Mouse (Mus musculus) mouse trophoblast stem cell (cell line): ENCODE measurements at regions not wholly inside any gene's neighbourhood (a gene's known extent, or its start where the extent isn't known, plus 50 kb on each side); places are given as distances from the start of the nearest gene placed in this dataset.
"Not testable (repeated sequence)": the region's sequence is repeated elsewhere in the genome, so short reads cannot be mapped to it uniquely, and the experiment has no call there.

ENCODE experiments used
- in situ Hi-C, 2 experiments: fragments of 300-500 bp; cut with MseI, MboI; formaldehyde crosslinking; loops; 2 replicates in 1 of 2; 3 replicates in 1 of 2; pipeline ENCODE4 v1.15.1; 2025

DNA sequence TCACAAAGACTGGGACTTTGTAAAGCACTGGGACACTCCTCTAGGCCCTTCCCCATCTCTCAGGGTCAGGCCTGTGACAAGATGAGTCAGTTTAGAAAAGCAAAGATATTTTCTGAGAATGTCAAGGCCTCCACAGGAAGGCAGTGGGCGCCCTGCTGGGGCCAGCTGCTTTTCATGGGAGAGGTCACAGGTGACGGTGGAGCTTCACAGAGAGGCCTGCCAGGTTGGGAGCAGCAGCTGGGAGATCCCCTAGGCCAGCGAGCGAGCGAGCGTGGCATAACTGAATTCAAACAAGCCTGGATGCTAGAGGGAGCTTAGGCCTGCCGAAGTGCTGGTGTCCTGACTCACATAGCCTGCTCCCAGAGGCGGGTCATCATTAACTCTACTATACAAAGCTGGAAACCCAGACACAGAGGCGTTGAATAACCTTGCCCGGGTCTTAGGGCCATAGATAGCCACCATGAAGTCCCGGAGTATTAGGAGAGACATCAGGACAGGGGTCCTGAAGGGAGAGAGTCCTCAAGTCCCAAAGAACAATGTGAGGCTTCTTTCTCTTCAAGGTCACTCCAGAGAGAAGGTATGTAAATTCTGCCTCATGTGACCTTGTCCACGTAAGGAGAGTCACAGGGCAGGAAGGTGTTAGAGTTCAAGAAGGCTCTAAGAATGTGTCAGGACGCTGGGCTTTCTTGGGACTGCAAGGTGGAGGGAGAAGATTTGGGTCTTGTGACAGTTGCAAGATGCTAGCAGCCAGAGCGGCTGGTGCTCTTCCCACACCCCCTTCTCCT lies 174.3 kb upstream of the Sulf2 start:
- in situ Hi-C loops, result no loop called here

DNA sequence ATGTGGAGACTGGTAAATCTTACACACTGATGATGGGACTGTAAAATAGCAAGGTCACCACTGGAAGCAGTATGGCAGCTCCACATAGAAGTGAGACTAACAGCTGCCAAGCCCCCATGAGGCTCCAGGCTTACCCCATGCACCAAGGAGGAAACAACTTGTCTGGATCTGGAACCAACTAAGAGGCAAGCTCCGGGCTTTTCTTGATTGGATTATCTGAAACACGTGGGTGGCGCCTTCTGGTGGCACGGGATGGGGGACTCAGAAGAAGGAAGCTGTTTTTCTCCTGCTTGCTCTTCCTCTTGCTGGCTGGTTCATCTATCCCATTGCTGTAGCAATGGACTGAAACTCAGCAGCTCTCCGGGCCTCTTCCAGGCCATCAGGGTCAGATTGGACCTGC lies 171.5 kb upstream of the Sulf2 start:
- in situ Hi-C loops, result no loop called here

DNA sequence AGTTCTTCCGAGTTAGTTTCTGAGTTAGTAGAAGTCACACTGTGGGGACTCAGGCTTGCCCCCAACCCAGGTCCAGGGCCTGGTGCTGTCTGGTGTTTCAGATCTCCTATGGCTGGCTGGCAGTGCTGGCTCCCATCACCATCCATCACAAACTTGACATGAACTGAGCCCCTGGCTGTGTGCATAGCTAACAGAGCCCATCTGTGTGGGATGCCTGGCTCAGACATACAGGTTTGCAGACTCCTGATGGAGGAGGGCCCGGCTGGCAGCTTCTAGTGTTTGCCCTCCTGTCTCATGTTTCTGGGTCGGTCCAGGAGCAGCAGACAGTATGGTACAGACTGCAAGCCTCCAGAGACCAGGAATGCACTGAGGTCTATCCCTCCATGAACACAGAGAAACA lies 169.5 kb upstream of the Sulf2 start:
- in situ Hi-C loops, result no loop called here

DNA sequence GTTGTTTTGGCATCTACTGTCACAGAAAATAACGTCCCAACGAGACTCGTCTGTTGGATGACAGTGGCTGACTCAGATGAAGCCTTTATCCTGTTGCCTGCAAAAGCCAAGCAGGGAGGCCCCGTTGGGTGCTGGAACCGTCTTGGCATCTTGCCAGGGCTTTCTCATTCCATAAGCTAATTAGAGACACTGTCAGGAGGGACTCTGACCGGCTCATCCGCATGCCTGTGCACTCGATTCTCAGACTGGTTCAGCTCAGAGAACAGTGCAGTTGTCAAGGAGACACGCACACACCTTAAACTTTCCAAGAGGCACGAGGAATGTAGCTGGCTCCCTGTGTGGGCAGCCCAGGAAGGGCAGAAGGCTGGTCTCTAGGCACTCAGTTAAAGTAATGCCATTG lies 169.0 kb upstream of the Sulf2 start:
- in situ Hi-C loops, result no loop called here

DNA sequence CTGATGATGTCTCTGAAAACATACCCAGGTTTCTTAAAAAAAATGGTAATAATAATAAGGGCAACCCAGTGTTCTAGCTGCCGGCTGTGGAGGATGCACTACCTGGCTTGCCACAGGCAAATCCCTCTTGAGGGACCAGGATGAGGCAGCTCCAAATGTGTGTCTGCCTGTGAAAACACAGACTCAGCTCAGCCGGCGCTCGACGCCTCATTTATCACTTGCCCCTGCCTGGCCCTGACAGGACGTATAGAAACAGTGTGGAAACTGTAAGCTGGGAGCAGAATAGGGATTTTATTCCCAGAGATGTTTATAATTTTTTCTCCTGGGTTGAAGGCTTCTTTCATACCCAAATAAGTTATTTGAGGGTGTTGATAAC lies 167.2 kb upstream of the Sulf2 start:
- in situ Hi-C loops, result no loop called here

DNA sequence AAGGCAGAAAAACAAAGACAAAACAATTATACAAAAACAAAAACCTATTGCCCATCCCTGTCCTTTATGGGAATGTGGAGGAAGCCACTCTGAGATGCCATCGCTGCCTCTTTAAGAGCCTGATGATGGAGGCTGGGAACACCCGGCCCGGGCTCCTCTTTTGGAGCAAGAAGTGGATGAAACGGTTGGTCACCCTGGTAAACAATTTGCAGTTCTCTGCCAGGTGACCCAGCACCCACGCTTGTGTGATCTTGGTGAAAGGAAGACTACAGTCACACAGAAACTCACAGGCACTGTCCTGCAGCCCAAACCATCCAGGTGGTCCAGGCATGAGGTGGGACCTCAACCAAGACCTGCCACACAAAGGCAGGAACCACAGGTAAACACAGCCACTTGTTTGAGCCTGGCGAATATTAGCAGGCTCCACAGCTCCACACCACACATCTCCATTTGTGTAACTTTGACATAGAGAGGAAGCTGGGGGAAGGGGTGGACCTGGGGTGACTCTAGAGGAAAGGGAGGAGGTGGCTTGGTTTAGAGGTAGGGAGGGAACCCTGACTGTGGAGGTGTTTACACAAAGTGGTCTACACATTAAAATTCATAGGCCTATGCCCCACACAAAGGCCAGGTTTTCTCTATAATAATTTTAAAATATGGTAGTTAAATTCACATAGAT lies 166.7 kb upstream of the Sulf2 start:
- in situ Hi-C loops, result no loop called here

DNA sequence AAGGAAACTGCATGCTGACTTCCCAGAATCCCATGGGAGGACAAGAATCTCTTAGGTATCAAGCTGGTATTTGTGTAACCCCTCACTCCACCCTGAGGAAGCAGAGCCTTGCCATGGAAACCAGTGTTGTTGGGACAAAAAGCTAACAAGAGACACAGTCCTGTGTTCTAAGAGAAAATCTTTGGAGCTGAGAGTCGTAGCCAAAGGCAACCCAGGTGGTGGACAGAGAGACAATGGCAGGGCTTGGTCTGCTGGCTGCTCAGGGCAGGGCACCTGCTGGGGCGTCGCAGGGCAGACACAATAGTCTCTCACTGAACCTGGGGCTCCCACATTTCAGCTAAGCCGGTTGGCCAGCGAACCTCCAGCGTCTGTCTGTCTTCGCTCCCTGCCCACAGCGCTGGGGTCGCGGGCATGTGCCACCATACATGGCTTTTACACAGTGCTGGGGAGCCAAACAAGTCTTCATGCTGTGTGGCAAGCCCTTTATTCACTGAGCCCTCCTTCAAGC lies 161.0 kb upstream of the Sulf2 start:
- in situ Hi-C loops, result no loop called here

DNA sequence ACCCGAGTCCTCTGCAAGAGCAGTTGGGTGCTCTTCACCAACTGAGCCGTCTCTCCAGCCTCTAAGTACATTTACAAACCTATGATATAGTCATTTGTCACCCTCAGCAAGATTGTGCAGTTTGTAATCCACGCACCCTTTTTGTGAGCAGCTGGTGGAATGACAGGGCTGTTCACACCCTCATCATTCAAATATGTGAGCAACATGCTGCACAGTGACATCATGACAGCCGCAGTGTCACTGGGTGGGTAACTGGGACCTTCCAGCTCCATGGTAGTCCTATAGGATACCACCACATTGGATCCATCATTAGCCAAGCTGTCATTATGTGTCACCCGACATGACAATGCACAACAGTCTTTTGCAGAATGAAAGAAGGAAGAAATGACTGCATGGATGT lies 155.0 kb upstream of the Sulf2 start:
- in situ Hi-C loops, result no loop called here

DNA sequence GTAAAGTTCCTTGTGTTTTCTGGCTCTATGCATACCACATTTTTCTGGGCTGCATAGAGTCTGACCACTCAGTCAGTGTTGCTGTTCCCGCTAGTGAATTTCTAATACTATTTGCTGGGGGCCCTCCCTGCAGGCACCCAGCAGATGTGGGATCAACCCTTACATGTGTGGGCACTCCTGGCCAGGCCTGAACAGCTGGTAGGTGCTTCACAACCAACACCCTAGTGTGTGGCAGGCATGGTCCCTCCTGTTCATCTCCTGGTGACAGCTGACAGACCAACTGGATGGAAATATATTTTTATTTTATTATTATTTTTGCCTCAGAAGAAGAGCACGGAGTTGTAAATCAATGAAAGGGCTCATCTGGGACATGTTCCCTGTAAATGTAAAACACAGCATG lies 154.4 kb upstream of the Sulf2 start:
- in situ Hi-C loops, result no loop called here

DNA sequence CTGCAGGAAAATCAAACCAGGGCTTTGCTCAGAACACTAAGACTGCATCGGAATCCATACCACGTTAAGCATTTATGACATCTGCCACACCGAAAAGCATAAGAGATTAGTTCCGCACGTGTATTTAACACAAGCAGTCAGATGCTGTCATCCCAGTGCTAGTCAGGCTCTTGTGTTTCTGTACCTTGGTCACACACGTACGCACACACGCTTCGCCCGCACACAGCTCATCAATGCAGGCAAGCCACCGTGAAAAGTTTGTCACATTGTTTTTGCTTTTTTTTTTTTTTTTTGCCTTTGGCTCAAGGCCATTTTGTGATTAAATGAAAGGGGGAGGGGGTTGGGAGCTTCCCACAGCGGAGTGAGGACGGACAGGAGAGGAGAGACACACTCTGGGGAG lies 152.1 kb upstream of the Sulf2 start:
- in situ Hi-C loops, result no loop called here

DNA sequence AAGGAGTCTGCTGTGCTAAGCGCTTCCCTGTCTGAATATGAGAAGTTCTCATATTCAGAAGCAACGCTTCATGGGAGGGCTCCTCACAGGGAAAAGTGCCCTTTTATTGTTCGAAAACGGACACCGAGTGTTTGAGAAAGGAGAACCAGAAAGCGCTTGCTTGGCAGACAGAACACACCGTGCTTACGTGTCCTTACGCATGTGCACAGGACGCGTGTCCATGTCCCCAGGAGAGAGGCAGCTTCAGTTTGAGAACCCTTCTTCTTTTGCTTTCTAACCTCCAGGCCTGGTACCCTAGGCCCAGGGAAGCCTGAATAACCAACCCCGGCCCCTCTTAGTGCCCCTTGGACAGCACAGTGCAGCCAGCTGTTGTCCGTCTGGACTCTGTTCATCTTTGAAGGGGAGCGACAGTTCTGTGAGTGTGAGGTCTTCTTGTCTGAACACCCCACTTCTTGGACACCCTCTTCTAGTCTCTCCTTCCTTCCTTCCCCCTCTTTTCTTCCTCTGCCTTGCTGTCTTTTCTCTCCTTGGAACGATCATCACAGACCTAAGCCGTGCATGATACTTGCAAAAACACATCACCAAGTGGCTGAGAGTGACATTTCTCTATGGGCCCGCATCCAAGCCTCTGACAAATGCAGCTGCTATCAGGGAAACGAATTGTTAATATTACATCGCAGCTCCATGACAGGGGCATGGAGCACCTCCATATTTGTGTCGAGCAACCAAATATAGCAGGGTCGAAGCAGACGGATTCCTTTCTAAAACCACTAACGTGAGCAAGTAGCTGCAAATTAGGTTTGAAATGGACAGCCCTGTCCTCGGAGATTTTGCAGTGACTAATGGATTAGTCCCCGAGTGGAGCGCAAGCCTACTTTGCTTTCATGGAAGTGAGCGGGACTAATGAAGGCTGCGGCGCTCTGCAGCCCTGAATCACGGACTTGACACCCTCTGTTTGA lies 149.9 kb upstream of the Sulf2 start:
- in situ Hi-C loops, result no loop called here

DNA sequence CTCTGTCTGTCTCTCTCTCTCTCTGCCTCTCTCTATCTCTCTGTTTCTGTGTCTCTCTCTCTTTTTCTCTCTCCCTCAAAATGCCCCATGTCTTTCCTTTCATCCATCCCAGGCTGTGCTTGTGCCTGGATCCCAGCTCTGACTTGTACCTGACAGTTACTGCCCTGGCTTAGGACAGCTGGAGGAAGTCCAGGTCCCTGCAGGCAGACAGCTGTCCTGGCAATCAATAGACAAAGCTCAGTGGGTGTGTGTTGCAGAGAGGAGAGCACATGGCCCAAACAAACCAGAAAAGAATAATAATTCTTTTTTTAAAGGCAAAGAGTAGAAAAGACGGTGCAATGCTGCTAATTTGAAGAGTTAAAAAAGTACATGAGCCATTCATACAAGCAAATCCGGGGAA lies 148.4 kb upstream of the Sulf2 start:
- in situ Hi-C loops, result no loop called here

DNA sequence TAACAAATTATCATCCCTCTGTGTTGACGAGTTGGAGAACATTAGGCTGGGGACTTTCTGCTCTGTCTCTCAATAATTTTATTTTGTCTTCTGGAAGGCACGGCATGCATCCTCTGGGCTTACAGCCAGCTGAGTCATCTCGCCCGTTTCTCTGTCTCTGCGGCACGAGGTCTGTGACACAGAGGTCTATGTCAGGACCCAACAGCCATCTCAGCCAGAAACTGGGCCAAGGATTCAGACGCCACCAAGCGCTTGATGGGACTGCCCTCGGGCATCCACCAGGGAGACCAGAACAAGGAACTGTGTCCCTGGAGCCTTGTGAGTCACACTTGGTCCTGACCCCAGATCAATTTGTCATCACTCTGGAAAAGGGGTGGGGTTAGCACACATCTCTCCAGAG lies 145.7 kb upstream of the Sulf2 start:
- in situ Hi-C loops, result no loop called here

DNA sequence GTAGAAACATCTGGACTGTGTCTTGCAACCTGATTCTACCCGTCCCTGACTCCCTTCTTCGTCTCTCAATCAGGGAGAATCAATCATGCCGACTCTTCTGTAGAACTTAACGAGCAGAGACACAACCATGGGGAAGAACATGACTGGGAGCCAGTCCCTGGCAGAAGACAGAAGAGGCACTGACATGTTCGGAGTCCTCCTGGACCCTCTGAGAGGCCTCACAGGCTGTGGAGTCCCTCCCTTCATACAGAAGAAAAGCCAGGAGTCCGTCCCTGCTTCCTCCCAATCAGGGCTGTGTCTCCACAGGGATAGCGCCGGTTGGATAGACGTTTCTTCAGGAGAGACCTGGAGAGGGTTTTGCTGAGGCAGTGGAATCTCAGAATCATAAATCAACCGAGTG lies 139.2 kb upstream of the Sulf2 start:
- in situ Hi-C loops, result no loop called here

DNA sequence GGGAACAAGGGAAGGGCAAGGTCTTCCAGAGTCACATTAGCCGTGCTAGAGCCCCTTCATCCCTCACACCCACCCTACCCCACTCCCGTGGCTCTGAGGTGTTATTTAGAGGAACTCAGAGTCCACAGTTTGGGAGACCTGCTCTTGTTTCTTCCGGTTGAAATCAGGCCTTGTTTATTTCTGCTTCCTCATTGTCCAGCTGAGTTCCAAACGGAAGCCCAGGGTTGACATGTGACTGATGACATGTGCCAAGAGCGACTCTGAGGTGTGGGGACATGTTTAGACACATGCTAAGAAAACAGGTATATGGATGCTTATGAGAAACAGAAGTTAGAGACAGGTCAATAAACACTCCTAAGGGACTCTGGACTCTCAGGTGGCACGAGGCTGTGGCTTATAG lies 137.5 kb upstream of the Sulf2 start:
- in situ Hi-C loops, result no loop called here

DNA sequence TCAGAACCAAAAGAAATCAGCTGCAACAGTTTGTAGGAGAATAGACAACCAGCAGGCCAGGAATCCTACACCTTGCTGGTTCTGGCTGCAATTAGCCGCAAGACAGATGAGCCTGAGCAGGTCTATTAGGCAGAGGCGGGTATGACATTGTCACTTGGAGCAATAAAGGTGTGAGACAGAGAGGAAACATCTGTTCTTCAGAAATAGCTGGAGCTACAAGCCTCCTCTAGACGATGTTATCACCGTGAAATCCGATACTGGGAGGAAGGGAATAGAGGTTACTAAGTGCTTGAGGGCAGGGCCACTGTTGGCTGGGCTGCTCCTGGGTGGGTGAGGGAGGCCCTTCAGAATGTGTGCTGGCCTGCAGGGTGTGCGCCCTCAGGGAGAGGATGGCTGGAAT lies 135.8 kb upstream of the Sulf2 start:
- in situ Hi-C loops, result no loop called here

DNA sequence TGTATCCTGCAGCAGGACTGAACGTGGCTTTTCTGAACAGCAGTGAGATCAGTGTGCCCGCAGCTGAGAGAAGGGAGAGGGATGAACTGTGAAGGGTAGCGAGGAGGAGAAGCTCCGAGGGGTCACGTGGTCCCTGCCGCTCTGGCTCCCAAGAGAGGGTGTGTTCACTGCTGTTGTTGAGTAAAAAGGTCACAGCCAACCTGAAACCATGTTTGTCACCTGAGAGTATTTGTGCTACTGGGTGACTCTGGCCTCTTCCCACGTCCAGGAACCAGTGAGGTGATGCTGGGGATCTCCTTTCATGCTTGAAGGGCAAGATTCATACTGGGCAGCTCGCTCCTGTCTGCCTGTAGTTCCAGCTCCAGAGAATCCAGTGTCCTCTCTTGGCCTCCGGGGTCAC lies 135.4 kb upstream of the Sulf2 start:
- in situ Hi-C loops, result no loop called here

DNA sequence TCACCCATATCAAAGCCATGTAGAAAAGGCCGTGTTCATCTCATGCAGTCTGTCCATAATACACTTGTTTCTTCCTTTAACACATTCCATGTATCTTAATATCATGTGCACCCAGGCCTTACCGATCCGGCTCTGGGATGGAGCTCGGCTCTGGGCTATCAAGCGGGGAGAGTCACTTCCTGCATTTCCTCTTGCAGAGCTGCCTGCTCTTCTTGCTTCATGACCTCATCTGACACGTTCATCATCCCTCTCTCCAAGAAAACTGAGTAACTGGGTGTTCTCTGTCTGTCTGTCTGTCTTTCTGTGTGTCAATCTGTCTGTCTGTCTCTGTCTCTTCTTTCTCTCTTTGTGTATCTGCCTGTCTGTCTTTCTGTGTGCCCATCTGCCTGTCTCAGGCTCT lies 133.7 kb upstream of the Sulf2 start:
- in situ Hi-C loops, result no loop called here

DNA sequence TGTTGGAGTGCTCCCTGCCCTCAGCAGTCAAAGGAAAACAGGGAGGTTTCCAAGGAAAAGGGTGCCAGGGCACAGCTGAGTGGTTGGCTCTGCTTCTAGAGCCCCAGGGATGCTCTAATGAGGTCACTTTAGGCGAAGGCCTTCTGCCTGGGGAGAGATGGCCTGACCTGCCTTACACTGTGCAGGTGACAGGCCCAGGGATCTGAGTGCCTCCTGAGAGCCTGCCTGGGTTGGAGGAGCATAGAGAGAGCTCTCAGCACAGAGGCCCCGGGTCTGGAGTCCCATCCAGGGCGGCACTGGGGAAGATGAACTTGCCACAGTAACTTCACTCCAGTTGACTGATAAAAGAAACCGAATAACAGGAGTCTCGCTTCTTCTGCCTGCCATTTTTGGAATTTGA lies 125.7 kb upstream of the Sulf2 start:
- in situ Hi-C loops, result not testable (repeated sequence)

DNA sequence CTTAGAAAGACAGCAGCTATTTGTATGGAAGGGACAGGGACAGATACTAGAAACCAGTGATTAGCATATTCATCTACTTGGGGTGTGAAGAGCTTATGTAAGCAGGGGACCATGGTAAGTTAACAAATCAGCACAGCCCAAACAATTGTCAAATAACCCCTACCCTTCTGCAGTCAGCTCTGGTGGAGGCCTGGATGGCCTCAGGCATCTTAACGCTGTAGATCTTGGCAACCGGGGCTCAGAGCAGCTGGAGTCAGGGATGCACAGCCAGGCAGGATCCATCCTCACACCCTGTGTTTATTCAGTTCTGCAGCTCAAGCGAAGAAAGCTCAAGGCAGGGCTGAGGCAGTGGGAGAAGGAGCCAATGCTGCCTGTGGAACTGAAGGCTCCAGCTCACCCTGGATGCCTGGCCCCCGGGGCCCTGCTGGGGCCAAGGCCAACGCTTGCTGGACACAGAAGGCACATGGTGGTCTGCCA lies 125.2 kb upstream of the Sulf2 start:
- in situ Hi-C loops, result no loop called here

DNA sequence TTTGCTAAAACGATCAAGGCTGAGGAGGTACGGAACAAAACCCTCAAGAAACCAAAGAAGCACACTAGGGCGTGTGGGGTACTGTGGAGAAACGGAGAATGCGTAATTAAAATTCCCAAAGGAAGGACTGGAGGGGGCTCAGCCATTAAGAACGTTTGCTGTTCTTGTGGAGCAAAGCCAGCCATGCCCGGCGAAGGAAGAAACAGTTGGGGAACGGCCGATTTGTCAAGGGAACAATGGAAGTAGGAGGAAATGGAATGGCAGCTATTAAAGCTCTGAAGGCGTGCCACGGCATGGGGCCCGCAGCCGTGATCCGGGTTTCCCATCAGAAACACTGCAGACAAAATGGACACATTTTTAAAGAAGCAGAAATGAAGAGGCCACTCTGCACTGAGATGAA lies 124.2 kb upstream of the Sulf2 start:
- in situ Hi-C loops, result no loop called here

DNA sequence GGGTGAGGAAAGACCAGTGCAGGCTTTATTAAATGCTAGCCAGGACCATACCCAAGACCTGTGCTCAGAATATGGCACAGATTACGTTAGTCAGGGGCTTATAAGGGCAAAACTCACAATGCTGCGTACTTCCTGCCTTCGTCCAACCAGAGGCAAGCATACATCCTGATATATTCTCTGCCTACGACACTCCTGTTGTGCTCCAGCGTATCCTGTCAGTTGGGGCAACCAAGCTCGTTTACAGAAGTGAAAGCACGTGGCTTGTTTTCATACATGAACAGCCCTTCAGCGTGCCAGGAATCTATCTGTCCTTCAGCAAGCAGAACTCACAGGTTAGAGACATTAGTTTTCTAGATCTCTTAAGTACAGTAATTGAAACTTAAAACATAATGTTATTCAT lies 119.9 kb upstream of the Sulf2 start:
- in situ Hi-C loops, result no loop called here
